Mouse (Mus musculus) intestine, embryonic 16.5 days (tissue): ENCODE measurements around the gene Zfp963. TPM values are rescaled to one million over a fixed set of nuclear protein-coding genes. Genes with fewer than 3 reads are reported as not detected.
"Not testable (repeated sequence)": the region's sequence is repeated elsewhere in the genome, so short reads cannot be mapped to it uniquely, and the experiment has no call there.

Source experiments
- ATAC-seq: fragments of 200-750 bp; cut with Nextera tagmentation; 2 replicates; pipeline ENCODE4 v1.8.0; 2017; ENCODE audit warnings: moderate TSS enrichment, moderate library complexity
- H3K27ac ChIP-seq: fragments of 300-500 bp; sonication (generic); 2 replicates; pipeline ENCODE4 v1.5.1; 2014; ENCODE audit warnings: mild to moderate bottlenecking, low read length
- H3K27me3 ChIP-seq: fragments of 300-500 bp; sonication (generic); replicated peaks from 2 replicates; pipeline ENCODE4 v1.6.1; 2014; ENCODE audit warnings: low read length, control low read depth, mixed read lengths; ENCODE audit not compliant: control insufficient read depth, insufficient read depth
- H3K36me3 ChIP-seq: fragments of 300-500 bp; sonication (generic); 2 replicates; pipeline ENCODE4 v1.6.1; 2014; ENCODE audit warnings: low read length, control low read depth; ENCODE audit not compliant: control insufficient read depth, insufficient read depth
- H3K4me1 ChIP-seq: fragments of 300-500 bp; sonication (generic); 2 replicates; pipeline ENCODE4 v1.6.1; 2014; ENCODE audit warnings: low read length, control low read depth, mixed read lengths; ENCODE audit not compliant: control insufficient read depth, insufficient read depth
- H3K4me2 ChIP-seq: fragments of 300-500 bp; sonication (generic); 2 replicates; pipeline ENCODE4 v1.6.1; 2014; ENCODE audit warnings: low read depth, low read length, control low read depth
- H3K4me3 ChIP-seq: fragments of 300-500 bp; sonication (generic); 2 replicates; pipeline ENCODE4 v1.5.1; 2014; ENCODE audit warnings: mild to moderate bottlenecking, low read length
- H3K9ac ChIP-seq: fragments of 300-500 bp; sonication (generic); 2 replicates; pipeline ENCODE4 v1.6.1; 2014; ENCODE audit warnings: low read depth, low read length
- H3K9me3 ChIP-seq: fragments of 300-500 bp; sonication (generic); 2 replicates; pipeline ENCODE4 v1.6.1; 2016; ENCODE audit warnings: low read length, control low read depth; ENCODE audit not compliant: control insufficient read depth
- WGBS: fragments of 180-500 bp; shearing (Covaris S2); extraction: QIAGEN DNeasy Blood & Tissue Kit; methylation state at CpG from one replicate; pipeline ENCODE4 v1.1.7; 2014; 5-methylcytosine and 5-hydroxymethylcytosine counted together
- polyA plus RNA-seq: library from polyadenylated mRNA; unstranded; fragments of >200 nt; fragmentation: Nextera tagmentation; extraction: Ambion mirVana; gene quantifications from 2 replicates; pipeline ENCODE4 v1.2.1, GENCODE M21; 2015

Zfp963 gene
- polyA plus RNA-seq, 1 experiment from 2014 or later, result 6.2 TPM

- not testable (repeated sequence) for ATAC-seq, H3K9me3 ChIP-seq, H3K27ac ChIP-seq, H3K27me3 ChIP-seq, H3K4me3 ChIP-seq, H3K4me2 ChIP-seq, H3K4me1 ChIP-seq, H3K9ac ChIP-seq
- 96% methylated on average over 10 of the region's 10 CpGs for WGBS
- peaks cover 42% of the 10 kb centered on the region for H3K36me3 ChIP-seq
These were observed 39.1 kb downstream of the Zfp963 start, which contains the start of gene Zfp869 for GRCm38 (mm10) chr8:69710624-69711023. Gene Zfp869 (minus strand): TSS chr8:69710724.

- Histone ChIP-seq H3K27ac (no peak overlapping the region), H3K4me3 (no peak overlapping the region), H3K36me3 (peaks cover 29% of the 10 kb centered on the region), H3K4me1 (no peaks in the 10 kb centered on the region), H3K9ac (no peak overlapping the region), H3K9me3 (no peaks in the 10 kb centered on the region; the same call in 1 of the 2 replicates), H3K27me3 (no peaks in the 10 kb centered on the region), H3K4me2 (no peak overlapping the region)
- no peak for ATAC-seq
- 88% methylated on average over 6 of the region's 6 CpGs for WGBS
These were observed 48.0 kb downstream of the Zfp963 start for GRCm38 (mm10) chr8:69701810-69702209.

Other genes starting within 250 kb of the Zfp963 start
- not detected in 2 replicates for gene Gm7697, start 227.0 kb downstream of the Zfp963 start, polyA plus RNA-seq
- gene Zfp868, start 124.4 kb downstream of the Zfp963 start, polyA plus RNA-seq, result 15.1 and 16.4 TPM in 2 replicates
- gene Zfp964, start 95.5 kb downstream of the Zfp963 start, polyA plus RNA-seq, result 0.84 and 1.2 TPM in 2 replicates
- 21.6 and 23.2 TPM in 2 replicates for gene Zfp869, start 39.2 kb downstream of the Zfp963 start, polyA plus RNA-seq
- 0.54 TPM in 1 of 2 replicates, not detected in the other for gene Gm20422, start 24.9 kb upstream of the Zfp963 start, polyA plus RNA-seq
- 50.0 and 53.7 TPM in 2 replicates for gene Atp13a1, start 41.2 kb upstream of the Zfp963 start, polyA plus RNA-seq
- gene Zfp866, start 41.2 kb upstream of the Zfp963 start, polyA plus RNA-seq, result 15.6 and 16.7 TPM in 2 replicates
- 8.2 and 13.5 TPM in 2 replicates for gene Gmip, start 58.7 kb upstream of the Zfp963 start, polyA plus RNA-seq
- 0.26 and 0.32 TPM in 2 replicates for gene Lpar2, start 72.5 kb upstream of the Zfp963 start, polyA plus RNA-seq
- gene Pbx4, start 82.5 kb upstream of the Zfp963 start, polyA plus RNA-seq, result 2.7 and 2.9 TPM in 2 replicates
- 0.51 and 0.53 TPM in 2 replicates for gene Cilp2, start 137.7 kb upstream of the Zfp963 start, polyA plus RNA-seq
- gene Tssk6, start 152.2 kb upstream of the Zfp963 start, polyA plus RNA-seq, result 2.8 TPM in 2 replicates
- 233 and 243 TPM in 2 replicates for gene Ndufa13, start 152.6 kb upstream of the Zfp963 start, polyA plus RNA-seq
- 3.2 and 3.8 TPM in 2 replicates for gene Yjefn3, start 152.7 kb upstream of the Zfp963 start, polyA plus RNA-seq
- 36.0 and 38.9 TPM in 2 replicates for gene Gatad2a, start 246.4 kb upstream of the Zfp963 start, polyA plus RNA-seq